Mouse (Mus musculus): ENCODE measurements around the gene B230217C12Rik. TPM values are rescaled to one million over a fixed set of nuclear protein-coding genes. Genes with fewer than 3 reads are reported as not detected.

B230217C12Rik gene
- polyA plus RNA-seq, 1 experiment from 2014 or later, result 32.3 TPM

- WGBS, result 45% methylated on average over 6 of the region's 6 CpGs
- H3K36me3 ChIP-seq, result peaks cover 8% of the 10 kb centered on the region
- H3K4me2 ChIP-seq, result peak overlapping the region; percentile 63
- no peak for ATAC-seq (ENCODE audit: low read depth)
- H3K4me3 ChIP-seq, result peak overlapping the region; percentile 91; the same call in 1 of the 2 replicates
- no peaks in the 10 kb centered on the region for H3K27me3 ChIP-seq
- H3K27ac ChIP-seq (replicated peaks), result no peak overlapping the region
- H3K9me3 ChIP-seq, result no peaks in the 10 kb centered on the region
- no peak overlapping the region; the same call in 1 of the 2 replicates for H3K9ac ChIP-seq
- H3K4me1 ChIP-seq (replicated peaks), result peaks cover 66% of the 10 kb centered on the region
These were observed 38.1 kb upstream of the B230217C12Rik start for GRCm38 (mm10) chr11:97802495-97802894.

- Histone ChIP-seq H3K9me3 (no peaks in the 10 kb centered on the region), H3K27ac (replicated peaks) (no peak overlapping the region; the same call in 1 of the 2 replicates), H3K36me3 (peaks cover 21% of the 10 kb centered on the region), H3K9ac (0 out of 2 replicates have a peak overlapping the region, but pooled peaks have one; percentile 22), H3K4me1 (replicated peaks) (peaks cover 80% of the 10 kb centered on the region), H3K4me2 (0 out of 2 replicates have a peak overlapping the region, but pooled peaks have one; percentile 7), H3K27me3 (no peaks in the 10 kb centered on the region), H3K4me3 (no peak overlapping the region)
- ATAC-seq (ENCODE audit: low read depth), result no peak
- WGBS, result 83% methylated on average over 5 of the region's 5 CpGs
These were observed 36.7 kb upstream of the B230217C12Rik start for GRCm38 (mm10) chr11:97803847-97804246.

- Histone ChIP-seq H3K9me3 (no peaks in the 10 kb centered on the region), H3K9ac (peak overlapping the region; percentile 35), H3K36me3 (peaks cover 30% of the 10 kb centered on the region), H3K4me3 (no peak overlapping the region), H3K27ac (replicated peaks) (peak overlapping the region; percentile 71), H3K4me2 (peak overlapping the region; percentile 46), H3K4me1 (replicated peaks) (peaks cover 92% of the 10 kb centered on the region), H3K27me3 (no peaks in the 10 kb centered on the region)
- WGBS, result 25% methylated on average over 9 of the region's 9 CpGs
- ATAC-seq (ENCODE audit: low read depth), result no peak
These were observed 35.5 kb upstream of the B230217C12Rik start for GRCm38 (mm10) chr11:97804841-97805661.

GRCm38 (mm10) chr11:97805662-97806612, 34.6 kb upstream of the B230217C12Rik start:
- Histone ChIP-seq H3K36me3 (peaks cover 30% of the 10 kb centered on the region), H3K9me3 (no peaks in the 10 kb centered on the region), H3K9ac (peak overlapping the region; percentile 57), H3K27me3 (no peaks in the 10 kb centered on the region), H3K4me1 (replicated peaks) (peaks cover 97% of the 10 kb centered on the region), H3K27ac (replicated peaks) (peak overlapping the region; percentile 71), H3K4me2 (peak overlapping the region; percentile 46), H3K4me3 (0 out of 2 replicates have a peak overlapping the region, but pooled peaks have one; percentile 3)
- 42% methylated on average over 15 of the region's 15 CpGs for WGBS
- peak; percentile 37; the same call in 1 of the 2 replicates for ATAC-seq (ENCODE audit: low read depth)

GRCm38 (mm10) chr11:97806613-97806964, 34.0 kb upstream of the B230217C12Rik start:
- Histone ChIP-seq H3K4me1 (replicated peaks) (peaks cover 97% of the 10 kb centered on the region), H3K36me3 (peaks cover 30% of the 10 kb centered on the region), H3K27me3 (no peaks in the 10 kb centered on the region), H3K27ac (replicated peaks) (peak overlapping the region; percentile 71), H3K4me3 (0 out of 2 replicates have a peak overlapping the region, but pooled peaks have one; percentile 3), H3K9ac (peak overlapping the region; percentile 57; the same call in 1 of the 2 replicates), H3K9me3 (no peaks in the 10 kb centered on the region), H3K4me2 (peak overlapping the region; percentile 46)
- ATAC-seq (ENCODE audit: low read depth), result no peak
- 64% methylated on average over 7 of the region's 7 CpGs for WGBS

- Histone ChIP-seq H3K4me3 (no peak overlapping the region), H3K27ac (replicated peaks) (peak overlapping the region; percentile 73), H3K4me2 (no peak overlapping the region), H3K9ac (no peak overlapping the region), H3K4me1 (replicated peaks) (peaks cover 97% of the 10 kb centered on the region), H3K9me3 (no peaks in the 10 kb centered on the region), H3K27me3 (no peaks in the 10 kb centered on the region), H3K36me3 (peaks cover 30% of the 10 kb centered on the region)
- ATAC-seq (ENCODE audit: low read depth), result no peak
- WGBS, result 52% methylated on average over 6 of the region's 6 CpGs
These were observed 33.0 kb upstream of the B230217C12Rik start for GRCm38 (mm10) chr11:97807626-97808025.

GRCm38 (mm10) chr11:97808093-97808492, 32.5 kb upstream of the B230217C12Rik start:
- 55% methylated on average over 2 of the region's 2 CpGs for WGBS
- no peak overlapping the region for H3K4me3 ChIP-seq
- H3K9ac ChIP-seq, result no peak overlapping the region
- peaks cover 97% of the 10 kb centered on the region for H3K4me1 ChIP-seq (replicated peaks)
- ATAC-seq (ENCODE audit: low read depth), result no peak
- peaks cover 30% of the 10 kb centered on the region for H3K36me3 ChIP-seq
- no peaks in the 10 kb centered on the region for H3K27me3 ChIP-seq
- no peaks in the 10 kb centered on the region for H3K9me3 ChIP-seq
- H3K27ac ChIP-seq (replicated peaks), result peak overlapping the region; percentile 73; the same call in 1 of the 2 replicates
- H3K4me2 ChIP-seq, result no peak overlapping the region

GRCm38 (mm10) chr11:97808621-97809234, 31.9 kb upstream of the B230217C12Rik start:
- no peak for ATAC-seq (ENCODE audit: low read depth)
- Histone ChIP-seq H3K27me3 (no peaks in the 10 kb centered on the region), H3K4me1 (replicated peaks) (peaks cover 98% of the 10 kb centered on the region), H3K36me3 (peaks cover 37% of the 10 kb centered on the region), H3K9me3 (no peaks in the 10 kb centered on the region), H3K9ac (no peak overlapping the region), H3K27ac (replicated peaks) (peak overlapping the region; percentile 61), H3K4me2 (no peak overlapping the region), H3K4me3 (no peak overlapping the region)
- WGBS, result 46% methylated on average over 5 of the region's 5 CpGs

- peaks cover 39% of the 10 kb centered on the region for H3K36me3 ChIP-seq
- H3K27ac ChIP-seq (replicated peaks), result peak overlapping the region; percentile 61
- no peak overlapping the region for H3K4me2 ChIP-seq
- H3K27me3 ChIP-seq, result no peaks in the 10 kb centered on the region
- peaks cover 96% of the 10 kb centered on the region for H3K4me1 ChIP-seq (replicated peaks)
- 75% methylated on average over 7 of the region's 7 CpGs for WGBS
- no peaks in the 10 kb centered on the region for H3K9me3 ChIP-seq
- no peak for ATAC-seq (ENCODE audit: low read depth)
- H3K9ac ChIP-seq, result no peak overlapping the region
- no peak overlapping the region for H3K4me3 ChIP-seq
These were observed 31.1 kb upstream of the B230217C12Rik start for GRCm38 (mm10) chr11:97809235-97810121.

GRCm38 (mm10) chr11:97810356-97810755, 30.2 kb upstream of the B230217C12Rik start:
- WGBS, result 86% methylated on average over 7 of the region's 7 CpGs
- peaks cover 87% of the 10 kb centered on the region for H3K4me1 ChIP-seq (replicated peaks)
- H3K4me3 ChIP-seq, result no peak overlapping the region
- peaks cover 47% of the 10 kb centered on the region for H3K36me3 ChIP-seq
- H3K9me3 ChIP-seq, result no peaks in the 10 kb centered on the region
- H3K27me3 ChIP-seq, result no peaks in the 10 kb centered on the region
- 0 out of 2 replicates have a peak overlapping the region, but pooled peaks have one; percentile 14 for H3K27ac ChIP-seq (replicated peaks)
- no peak overlapping the region for H3K4me2 ChIP-seq
- ATAC-seq (ENCODE audit: low read depth), result no peak
- H3K9ac ChIP-seq, result no peak overlapping the region
